Mouse (Mus musculus) neural tube, embryonic 14.5 days (tissue): ENCODE results near the gene Sco2. TPM values are rescaled to one million over a fixed set of nuclear protein-coding genes. Genes with fewer than 3 reads are reported as not detected.

ENCODE experiments used
- ATAC-seq: fragments of 200-750 bp; cut with Nextera tagmentation; 2 replicates; pipeline ENCODE4 v1.8.0; 2017; ENCODE audit warnings: low read depth, mild to moderate bottlenecking, moderate TSS enrichment, moderate library complexity
- H3K27ac ChIP-seq: fragments of 300-500 bp; sonication (generic); 2 replicates; pipeline ENCODE4 v1.5.1; 2014; ENCODE audit warnings: low read depth, mild to moderate bottlenecking, control low read depth, low read length, moderate library complexity, mixed read lengths
- H3K27me3 ChIP-seq: fragments of 300-500 bp; sonication (generic); 2 replicates; pipeline ENCODE4 v1.6.1; 2014; ENCODE audit warnings: low read length; ENCODE audit not compliant: control insufficient read depth, insufficient read depth
- H3K36me3 ChIP-seq: fragments of 300-500 bp; sonication (generic); 2 replicates; pipeline ENCODE4 v1.6.1; 2014; ENCODE audit warnings: low read length, mixed read lengths; ENCODE audit not compliant: control insufficient read depth, insufficient read depth
- H3K4me1 ChIP-seq: fragments of 300-500 bp; sonication (generic); 2 replicates; pipeline ENCODE4 v1.6.1; 2014; ENCODE audit warnings: low read length; ENCODE audit not compliant: control insufficient read depth, insufficient read depth
- H3K4me2 ChIP-seq: fragments of 300-500 bp; sonication (generic); 2 replicates; pipeline ENCODE4 v1.6.1; 2014; ENCODE audit warnings: mild to moderate bottlenecking, low read depth, low read length, control low read depth
- H3K4me3 ChIP-seq: fragments of 300-500 bp; sonication (generic); 2 replicates; pipeline ENCODE4 v1.5.1; 2014; ENCODE audit warnings: low read depth, low read length, control low read depth, mixed read lengths
- H3K9ac ChIP-seq: fragments of 300-500 bp; sonication (generic); replicated peaks from 2 replicates; pipeline ENCODE4 v1.6.1; 2014; ENCODE audit warnings: low read depth, mild to moderate bottlenecking, control low read depth, low read length, mixed read lengths
- H3K9me3 ChIP-seq: fragments of 300-500 bp; sonication (generic); 2 replicates; pipeline ENCODE4 v1.6.1; 2016; ENCODE audit warnings: low read length; ENCODE audit not compliant: control insufficient read depth
- WGBS: fragments of 180-500 bp; shearing (Covaris S2); extraction: QIAGEN DNeasy Blood & Tissue Kit; methylation state at CpG from one replicate; pipeline ENCODE4 v1.1.7; 2014; 5-methylcytosine and 5-hydroxymethylcytosine counted together
- polyA plus RNA-seq: library from polyadenylated mRNA; unstranded; fragments of >200 nt; fragmentation: Nextera tagmentation; extraction: Ambion mirVana; gene quantifications from 2 replicates; pipeline ENCODE4 v1.2.1, GENCODE M21; 2014

Sco2 gene
- polyA plus RNA-seq, 1 experiment from 2014 or later = 24.3 TPM

GRCm38 (mm10) chr15:89396883-89397282, 23.2 kb upstream of the Sco2 start:
- no peaks in the 10 kb centered on the region for H3K27me3 ChIP-seq
- 88% methylated on average over 4 of the region's 4 CpGs for WGBS
- ATAC-seq = no peak
- no peak overlapping the region for H3K4me3 ChIP-seq
- no peak overlapping the region for H3K4me2 ChIP-seq
- H3K9me3 ChIP-seq = no peaks in the 10 kb centered on the region
- no peaks in the 10 kb centered on the region for H3K4me1 ChIP-seq
- H3K9ac ChIP-seq = no peak overlapping the region
- no peak overlapping the region for H3K27ac ChIP-seq
- no peaks in the 10 kb centered on the region for H3K36me3 ChIP-seq

DNA sequence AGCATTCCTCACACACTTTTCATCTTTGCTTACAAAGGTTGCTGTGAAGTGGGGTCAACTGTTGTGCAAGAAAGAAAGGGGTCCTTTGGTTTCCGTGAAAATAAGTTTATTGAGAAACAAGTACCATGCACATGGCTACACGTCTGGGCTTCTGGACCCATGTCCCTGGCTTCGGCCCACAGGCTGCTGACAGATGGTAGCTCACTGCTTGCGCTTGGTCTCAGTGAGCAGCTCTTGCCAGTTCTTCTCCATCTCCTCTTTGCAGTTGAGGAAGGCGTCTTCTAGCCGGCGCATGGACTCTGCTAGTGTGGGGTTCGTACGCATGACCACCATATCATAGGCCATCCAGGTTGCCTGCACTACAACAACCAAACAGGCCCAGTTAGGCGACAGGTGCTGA, 16.4 kb upstream of the Sco2 start:
- Histone ChIP-seq H3K27ac (no peak overlapping the region), H3K27me3 (no peaks in the 10 kb centered on the region), H3K36me3 (no peaks in the 10 kb centered on the region), H3K4me3 (no peak overlapping the region), H3K9me3 (no peaks in the 10 kb centered on the region), H3K4me2 (no peak overlapping the region), H3K4me1 (no peaks in the 10 kb centered on the region), H3K9ac (no peak overlapping the region)
- ATAC-seq = no peak
- WGBS = 95% methylated on average over 10 of the region's 10 CpGs

DNA sequence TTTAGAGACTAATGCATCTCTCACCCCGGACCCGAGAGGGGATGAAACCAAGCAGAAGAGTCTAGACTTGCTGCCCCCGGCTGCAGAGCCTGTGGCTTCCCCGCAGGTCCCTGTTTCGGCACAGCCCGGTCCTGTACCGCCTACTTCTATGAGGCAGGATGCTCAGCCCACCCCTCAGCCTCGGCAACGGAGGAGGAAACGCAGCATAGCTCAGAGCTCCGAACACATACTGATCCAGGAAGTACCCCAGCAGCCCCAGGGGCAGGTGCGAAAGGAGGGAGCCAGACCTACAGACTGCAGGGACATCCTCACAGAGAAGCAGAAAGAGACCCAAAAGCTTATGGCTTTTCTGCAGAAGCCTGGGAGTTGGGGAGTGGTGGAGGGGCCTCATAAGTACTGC, 13.5 kb upstream of the Sco2 start:
- no peaks in the 10 kb centered on the region for H3K9me3 ChIP-seq
- H3K4me2 ChIP-seq = no peak overlapping the region
- H3K4me1 ChIP-seq = no peaks in the 10 kb centered on the region
- no peaks in the 10 kb centered on the region for H3K36me3 ChIP-seq
- no peaks in the 10 kb centered on the region for H3K27me3 ChIP-seq
- no peak overlapping the region for H3K27ac ChIP-seq
- 47% methylated on average over 12 of the region's 12 CpGs for WGBS
- no peak overlapping the region for H3K4me3 ChIP-seq
- ATAC-seq = no peak
- no peak overlapping the region for H3K9ac ChIP-seq

DNA sequence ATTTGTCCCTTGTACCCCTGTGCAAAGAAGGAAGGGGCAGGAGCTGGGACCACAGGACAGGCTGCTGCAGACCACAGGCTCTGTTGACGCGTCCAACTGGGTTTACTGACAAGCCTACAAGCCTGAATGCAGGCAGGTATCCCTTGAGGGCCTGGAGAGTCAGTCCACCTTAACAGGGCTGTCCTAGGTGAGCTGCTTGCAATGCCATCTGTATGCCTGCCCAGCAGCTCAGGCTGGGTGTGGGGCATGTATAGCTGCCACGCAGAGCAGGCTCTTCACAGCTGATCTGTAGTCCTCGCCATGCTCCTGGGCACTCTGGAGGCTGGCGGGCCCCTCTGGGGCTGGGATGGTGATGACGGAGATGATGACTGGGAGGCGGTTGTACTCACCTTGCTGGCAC, 11.0 kb upstream of the Sco2 start, which contains the start of gene Klhdc7b:
TSS of gene Klhdc7b (plus strand) at position 301 of the 400 bp plus-strand sequence.
- Histone ChIP-seq H3K4me1 (no peaks in the 10 kb centered on the region), H3K27me3 (peaks cover under 1% of the 10 kb centered on the region; the same call in 1 of the 2 replicates), H3K4me3 (no peak within 1 kb of the TSS), H3K36me3 (no peaks in the 10 kb centered on the region), H3K9ac (no peak within 1 kb of the TSS), H3K9me3 (no peaks in the 10 kb centered on the region), H3K27ac (no peak within 1 kb of the TSS), H3K4me2 (no peak within 1 kb of the TSS)
- 92% methylated on average over 7 of the region's 7 CpGs for WGBS
- no peak for ATAC-seq

DNA sequence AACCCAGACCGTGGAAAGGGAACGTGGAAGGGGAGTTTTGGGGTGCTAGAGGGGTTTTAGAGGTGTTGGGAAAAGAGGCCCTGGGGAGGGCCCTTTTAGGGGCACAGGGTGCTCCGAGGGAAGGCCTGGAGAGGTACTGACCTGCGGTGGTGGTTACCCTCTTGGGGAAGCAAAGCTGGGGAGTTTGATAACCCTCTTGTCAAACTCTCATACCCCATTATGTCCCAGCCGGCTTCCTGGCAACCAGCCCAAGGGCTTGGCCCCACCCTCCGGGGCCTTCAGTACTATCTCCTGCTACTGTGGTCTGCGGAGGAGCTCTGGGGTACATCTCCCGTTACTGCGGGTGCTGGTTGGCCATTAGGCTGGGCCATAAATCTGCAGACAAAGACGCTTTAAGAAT, 5.8 kb upstream of the Sco2 start:
- H3K36me3 ChIP-seq = no peaks in the 10 kb centered on the region
- no peak overlapping the region for H3K27ac ChIP-seq
- peak overlapping the region; percentile 23; the same call in 1 of the 2 replicates for H3K4me3 ChIP-seq
- no peak overlapping the region for H3K9ac ChIP-seq
- 4% methylated on average over 10 of the region's 10 CpGs for WGBS
- H3K4me1 ChIP-seq = peaks cover 10% of the 10 kb centered on the region; the same call in 1 of the 2 replicates
- peaks cover 26% of the 10 kb centered on the region for H3K27me3 ChIP-seq
- H3K4me2 ChIP-seq = peak overlapping the region; percentile 55
- no peak for ATAC-seq
- H3K9me3 ChIP-seq = no peaks in the 10 kb centered on the region

- Histone ChIP-seq H3K4me1 (peaks cover 14% of the 10 kb centered on the region; the same call in 1 of the 2 replicates), H3K9me3 (no peaks in the 10 kb centered on the region), H3K4me3 (peak within 1 kb of the TSS; percentile 23), H3K36me3 (no peaks in the 10 kb centered on the region), H3K4me2 (peak within 1 kb of the TSS; percentile 55), H3K9ac (peak within 1 kb of the TSS; percentile 25), H3K27me3 (peaks cover 26% of the 10 kb centered on the region), H3K27ac (no peak within 1 kb of the TSS)
- ATAC-seq = no peak
- WGBS = 1% methylated on average over 29 of the region's 33 CpGs
Observed at GRCm38 (mm10) chr15:89378831-89379401, 5.3 kb upstream of the Sco2 start, which contains the start of gene Odf3b. Odf3b (minus strand) TSS chr15:89379282.

- Histone ChIP-seq H3K27me3 (peaks cover 26% of the 10 kb centered on the region), H3K4me1 (peaks cover 16% of the 10 kb centered on the region), H3K36me3 (no peaks in the 10 kb centered on the region), H3K4me2 (peak overlapping the region; percentile 55), H3K9ac (peak overlapping the region; percentile 25), H3K9me3 (no peaks in the 10 kb centered on the region), H3K4me3 (peak overlapping the region; percentile 23), H3K27ac (no peak overlapping the region)
- no peak for ATAC-seq
- 11% methylated on average over 46 of the region's 46 CpGs for WGBS
Observed at GRCm38 (mm10) chr15:89377938-89378828, 4.5 kb upstream of the Sco2 start.

DNA sequence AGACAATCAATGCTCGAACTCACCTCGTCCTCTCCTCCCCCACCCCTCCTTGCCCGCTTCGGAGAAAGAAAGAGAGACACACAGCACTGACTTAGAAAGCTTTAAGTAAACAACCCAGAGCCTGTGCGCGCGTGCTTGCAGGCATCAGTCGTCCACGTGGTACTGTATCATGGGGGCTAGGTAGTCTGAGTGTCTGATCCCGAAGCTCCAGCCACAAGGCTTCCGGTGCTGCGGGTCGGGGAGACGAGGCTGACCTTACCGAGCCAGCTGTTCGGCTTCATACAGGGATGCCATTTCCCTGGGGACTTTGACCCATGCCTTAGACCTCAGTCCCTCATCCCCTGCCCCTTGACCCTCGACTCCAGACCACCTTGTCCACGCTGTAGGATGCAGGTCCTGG, 3.7 kb upstream of the Sco2 start:
- peaks cover 24% of the 10 kb centered on the region for H3K4me1 ChIP-seq
- no peak for ATAC-seq
- no peaks in the 10 kb centered on the region; the same call in 1 of the 2 replicates for H3K36me3 ChIP-seq
- H3K9ac ChIP-seq = no peak overlapping the region
- no peak overlapping the region for H3K27ac ChIP-seq
- no peak overlapping the region for H3K4me2 ChIP-seq
- WGBS = 5% methylated on average over 18 of the region's 18 CpGs
- H3K9me3 ChIP-seq = no peaks in the 10 kb centered on the region
- peaks cover 26% of the 10 kb centered on the region for H3K27me3 ChIP-seq
- H3K4me3 ChIP-seq = no peak overlapping the region

GRCm38 (mm10) chr15:89376957-89377356, 3.3 kb upstream of the Sco2 start, which contains the start of gene Tymp:
Tymp (minus strand) TSS chr15:89377039.
- Histone ChIP-seq H3K4me3 (no peak within 1 kb of the TSS), H3K36me3 (peaks cover 3% of the 10 kb centered on the region), H3K9ac (no peak within 1 kb of the TSS), H3K9me3 (no peaks in the 10 kb centered on the region), H3K4me1 (peaks cover 24% of the 10 kb centered on the region), H3K4me2 (no peak within 1 kb of the TSS), H3K27ac (no peak within 1 kb of the TSS), H3K27me3 (peaks cover 26% of the 10 kb centered on the region)
- WGBS = 24% methylated on average over 16 of the region's 16 CpGs
- no peak for ATAC-seq
